Mouse (Mus musculus) cortical plate, adult 2 months (tissue): ENCODE data around the gene Crabp2.

Experiments used
- CTCF ChIP-seq: fragments of 200-500 bp; IDR thresholded peaks from 2 replicates; pipeline ENCODE4 v1.5.1; 2011; ENCODE audit warnings: mild to moderate bottlenecking, control low read depth, low read length; ENCODE audit not compliant: insufficient read depth; ENCODE audit errors: extremely low read depth
- POLR2A ChIP-seq: fragments of 200-500 bp; IDR thresholded peaks from 2 replicates; pipeline ENCODE4 v1.6.1; 2011; ENCODE audit warnings: mild to moderate bottlenecking, low read length, control low read depth; ENCODE audit not compliant: insufficient read depth; ENCODE audit errors: extremely low read depth

DNA sequence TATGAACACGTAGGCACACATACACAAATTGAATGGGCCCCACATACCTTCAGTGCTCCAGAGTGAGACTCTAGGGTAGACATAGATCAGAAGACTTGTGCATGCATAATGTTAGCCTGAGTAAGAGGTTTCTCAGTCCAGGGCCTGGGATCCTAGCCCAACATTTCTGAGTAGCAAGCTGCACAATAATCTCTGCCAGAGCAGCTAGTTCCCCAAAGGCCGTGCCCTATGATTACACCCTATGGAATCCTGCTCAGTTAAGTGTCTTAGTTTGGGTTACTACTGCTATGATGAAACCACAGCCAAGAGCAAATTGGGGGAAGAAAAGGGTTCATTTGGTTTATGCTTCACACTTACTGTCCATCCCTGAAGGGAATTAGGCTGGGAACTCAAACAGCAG is 6.0 kb upstream of the Crabp2 start:
- TF ChIP-seq CTCF (no peak), POLR2A (no peak)
